Mouse (Mus musculus): ENCODE results near the gene Gm21860. TPM values are rescaled to one million over a fixed set of nuclear protein-coding genes. Genes with fewer than 3 reads are reported as not detected.
"Not testable (repeated sequence)": the region's sequence is repeated elsewhere in the genome, so short reads cannot be mapped to it uniquely, and the experiment has no call there.

The Gm21860 gene
- total RNA-seq, 2 experiments from 2014 or later: not detected

- intact Hi-C loops (cut with DNase I); DNase-seq: not testable (repeated sequence)
Measured at GRCm38 (mm10) chrY:90733656-90734333, 20.8 kb downstream of the Gm21860 start.

- intact Hi-C loops (cut with DNase I); DNase-seq: not testable (repeated sequence)
Measured at GRCm38 (mm10) chrY:90732101-90732542, 22.5 kb downstream of the Gm21860 start.

GRCm38 (mm10) chrY:90731593-90731955 is 23.0 kb downstream of the Gm21860 start:
- not testable (repeated sequence) for DNase-seq

GRCm38 (mm10) chrY:90730908-90731592 is 23.6 kb downstream of the Gm21860 start:
- peak in 1 of 2 experiments; percentile 37 for DNase-seq
- intact Hi-C loops (cut with DNase I): not testable (repeated sequence)

More at GRCm38 (mm10) chrY:90731593-90731955, 23.0 kb downstream of the Gm21860 start:
- intact Hi-C loops (cut with DNase I): not testable (repeated sequence)

GRCm38 (mm10) chrY:90729816-90730303 is 24.8 kb downstream of the Gm21860 start:
- DNase-seq; intact Hi-C loops (cut with DNase I): not testable (repeated sequence)

GRCm38 (mm10) chrY:90728905-90729256 is 25.7 kb downstream of the Gm21860 start:
- intact Hi-C loops (cut with DNase I); DNase-seq: not testable (repeated sequence)

- intact Hi-C loops (cut with DNase I); DNase-seq: not testable (repeated sequence)
Measured at GRCm38 (mm10) chrY:90728251-90728904, 26.2 kb downstream of the Gm21860 start.

- DNase-seq; intact Hi-C loops (cut with DNase I): not testable (repeated sequence)
Measured at GRCm38 (mm10) chrY:90727121-90727908, 27.3 kb downstream of the Gm21860 start.

- intact Hi-C loops (cut with DNase I); DNase-seq: not testable (repeated sequence)
Measured at GRCm38 (mm10) chrY:90725701-90726451, 28.7 kb downstream of the Gm21860 start.

- DNase-seq; intact Hi-C loops (cut with DNase I): not testable (repeated sequence)
Measured at GRCm38 (mm10) chrY:90725166-90725565, 29.5 kb downstream of the Gm21860 start.

GRCm38 (mm10) chrY:90724014-90724709 is 30.5 kb downstream of the Gm21860 start:
- not testable (repeated sequence) for DNase-seq

GRCm38 (mm10) chrY:90723336-90723987 is 31.2 kb downstream of the Gm21860 start:
- DNase-seq; intact Hi-C loops (cut with DNase I): not testable (repeated sequence)

More at GRCm38 (mm10) chrY:90724014-90724709, 30.5 kb downstream of the Gm21860 start:
- intact Hi-C loops (cut with DNase I): not testable (repeated sequence)

- DNase-seq; intact Hi-C loops (cut with DNase I): not testable (repeated sequence)
Measured at GRCm38 (mm10) chrY:90720505-90720904, 34.1 kb downstream of the Gm21860 start.

GRCm38 (mm10) chrY:90719403-90720232 is 35.0 kb downstream of the Gm21860 start:
- DNase-seq; intact Hi-C loops (cut with DNase I): not testable (repeated sequence)

GRCm38 (mm10) chrY:90718583-90719402 is 35.8 kb downstream of the Gm21860 start:
- intact Hi-C loops (cut with DNase I): not testable (repeated sequence)

GRCm38 (mm10) chrY:90718021-90718420 is 36.6 kb downstream of the Gm21860 start:
- intact Hi-C loops (cut with DNase I); DNase-seq: not testable (repeated sequence)

More at GRCm38 (mm10) chrY:90718583-90719402, 35.8 kb downstream of the Gm21860 start:
- DNase-seq: peak; percentile 25 to 46
